In the genomic region with DNA sequence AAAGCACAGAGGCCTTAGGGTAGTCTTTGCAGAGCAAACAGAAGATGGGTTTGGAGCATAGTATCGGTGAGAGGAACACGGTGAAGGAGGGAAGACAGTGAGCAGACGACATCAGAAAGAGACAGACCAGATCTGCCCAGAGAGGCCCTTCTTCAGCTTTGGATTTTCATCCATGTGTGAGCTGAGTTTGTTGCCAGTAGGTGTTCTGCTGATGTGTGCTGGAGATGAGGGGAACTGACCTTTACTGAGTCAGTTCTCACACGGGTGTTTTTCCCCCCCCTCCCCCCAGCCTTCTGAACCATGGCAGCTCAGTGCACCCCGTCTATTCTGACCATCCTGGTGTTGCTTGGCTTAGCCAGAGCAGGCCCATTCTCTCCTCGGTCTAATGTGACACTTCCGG, we compare ENCODE assay signal across 8 mouse cellular contexts. TPM values are rescaled to one million over a fixed set of nuclear protein-coding genes. Genes with fewer than 3 reads are reported as not detected.
DNase-seq lines count a peak whose midpoint lies in the region; ATAC-seq lines count a peak whose summit lies in the region.

Tnxb (plus strand) TSS at position 301 of the 400 bp plus-strand sequence.

- no peaks in the 10 kb centered on the region for H3K9me3 ChIP-seq in neural tube, embryonic 11.5 days (ENCODE audit: control insufficient read depth, low read length)
- H3K9me3 ChIP-seq in intestine, embryonic 16.5 days (ENCODE audit: control insufficient read depth, low read length) = no peaks in the 10 kb centered on the region
- H3K9me3 ChIP-seq in stomach, embryonic 16.5 days (replicated peaks; ENCODE audit: control insufficient read depth, low read length) = no peaks in the 10 kb centered on the region

- H3K36me3 ChIP-seq in neural tube, embryonic 11.5 days (ENCODE audit: control insufficient read depth, insufficient read depth, low read length) = no peaks in the 10 kb centered on the region
- H3K36me3 ChIP-seq in intestine, embryonic 16.5 days (ENCODE audit: control insufficient read depth, insufficient read depth, low read length) = no peaks in the 10 kb centered on the region
- H3K36me3 ChIP-seq in stomach, embryonic 16.5 days (ENCODE audit: control insufficient read depth, insufficient read depth, low read length) = no peaks in the 10 kb centered on the region

- no peak within 1 kb of the TSS; the same call in 1 of the 2 replicates for H3K9ac ChIP-seq in neural tube, embryonic 11.5 days (ENCODE audit: low read length)
- H3K9ac ChIP-seq in intestine, embryonic 16.5 days (ENCODE audit: low read depth, low read length) = peak within 1 kb of the TSS; percentile 55
- peak within 1 kb of the TSS; percentile 55 for H3K9ac ChIP-seq in stomach, embryonic 16.5 days (ENCODE audit: low read length)

- H3K4me3 ChIP-seq in neural tube, embryonic 11.5 days (ENCODE audit: low read depth, low read length) = peak within 1 kb of the TSS; percentile 30
- H3K4me3 ChIP-seq in intestine, embryonic 16.5 days (ENCODE audit: low read length) = peak within 1 kb of the TSS; percentile 39
- peak within 1 kb of the TSS; percentile 37 for H3K4me3 ChIP-seq in stomach, embryonic 16.5 days (replicated peaks; ENCODE audit: low read length)

- DNase-seq in neural tube, embryonic 11.5 days (ENCODE audit: low spot score) = no peak
- DNase-seq in neural tube, embryonic 10.5 days (ENCODE audit: extremely low spot score, low spot score) = no peak
- DNase-seq in gastrocnemius, postnatal 25 days = no peak
- DNase-seq in left cerebral cortex, postnatal 25 days (ENCODE audit: low spot score in 2 of 2) = no peak
- DNase-seq in layer of hippocampus, postnatal 14 days (ENCODE audit: low spot score in 2 of 2) = no peak
- DNase-seq in spleen, adult 12 weeks (ENCODE audit: low spot score) = no peak

- H3K4me2 ChIP-seq in neural tube, embryonic 11.5 days (ENCODE audit: low read depth) = peak within 1 kb of the TSS; percentile 51
- peak within 1 kb of the TSS; percentile 61 for H3K4me2 ChIP-seq in intestine, embryonic 16.5 days (ENCODE audit: low read depth, low read length)
- H3K4me2 ChIP-seq in stomach, embryonic 16.5 days (ENCODE audit: low read depth, low read length) = peak within 1 kb of the TSS; percentile 48

- peaks cover 43% of the 10 kb centered on the region for H3K27me3 ChIP-seq in neural tube, embryonic 11.5 days (ENCODE audit: control insufficient read depth, insufficient read depth, low read length)
- peaks cover 42% of the 10 kb centered on the region for H3K27me3 ChIP-seq in intestine, embryonic 16.5 days (replicated peaks; ENCODE audit: control insufficient read depth, insufficient read depth, low read length)
- peaks cover 49% of the 10 kb centered on the region for H3K27me3 ChIP-seq in stomach, embryonic 16.5 days (ENCODE audit: control insufficient read depth, insufficient read depth, low read length)

- intact Hi-C loops in left cerebral cortex, postnatal 25 days (cut with DNase I) = no loop called here

- 67% methylated on average over 7 of the region's 7 CpGs for WGBS in neural tube, embryonic 11.5 days
- WGBS in intestine, embryonic 16.5 days = 57% methylated on average over 7 of the region's 7 CpGs
- 55% methylated on average over 7 of the region's 7 CpGs for WGBS in stomach, embryonic 16.5 days

- H3K27ac ChIP-seq in neural tube, embryonic 11.5 days (ENCODE audit: low read depth, low read length) = no peak within 1 kb of the TSS
- H3K27ac ChIP-seq in intestine, embryonic 16.5 days (ENCODE audit: low read length) = no peak within 1 kb of the TSS
- no peak within 1 kb of the TSS for H3K27ac ChIP-seq in stomach, embryonic 16.5 days (ENCODE audit: low read length)

- no peak for ATAC-seq in neural tube, embryonic 11.5 days (ENCODE audit: insufficient read depth, low FRiP score, low TSS enrichment)
- no peak for ATAC-seq in intestine, embryonic 16.5 days
- no peak for ATAC-seq in stomach, embryonic 16.5 days (ENCODE audit: insufficient read depth, low FRiP score)

- peaks cover 5% of the 10 kb centered on the region; the same call in 1 of the 2 replicates for H3K4me1 ChIP-seq in neural tube, embryonic 11.5 days (ENCODE audit: control insufficient read depth, insufficient read depth, low read length)
- H3K4me1 ChIP-seq in intestine, embryonic 16.5 days (ENCODE audit: control insufficient read depth, insufficient read depth, low read length) = peaks cover 18% of the 10 kb centered on the region
- peaks cover 14% of the 10 kb centered on the region for H3K4me1 ChIP-seq in stomach, embryonic 16.5 days (ENCODE audit: control insufficient read depth, insufficient read depth, low read length)

RNA-seq across cellular contexts. Expression of gene Tnxb, which starts in this region (rescaled TPM):
- polyA plus RNA-seq in neural tube, embryonic 11.5 days (2014; fragmentation: Nextera tagmentation; extraction: Ambion mirVana) = 0.03 TPM in 1 of 2 replicates, not detected in the other
- 10 to 100 TPM; 38.3 to 50.5 TPM for total RNA-seq in gastrocnemius, postnatal 25 days (2021)
- polyA plus RNA-seq in intestine, embryonic 16.5 days (2015; fragmentation: Nextera tagmentation; extraction: Ambion mirVana) = 1.1 TPM in 2 replicates
- polyA plus RNA-seq in stomach, embryonic 16.5 days (2015; fragmentation: Nextera tagmentation; extraction: Ambion mirVana) = 1.3 and 1.8 TPM in 2 replicates
- total RNA-seq in left cerebral cortex, postnatal 25 days (2021) = 1 to 10 TPM; 1.2 to 1.6 TPM
- total RNA-seq in layer of hippocampus, postnatal 14 days (2021) = 1 to 10 TPM; 4.6 to 5.4 TPM

Comparison
In these comparisons a context has a peak if more than half of its experiments do, and no peak if none do; other contexts are left out.
1. RNA of gene Tnxb (total RNA-seq): 38.3 to 50.5 TPM in gastrocnemius, postnatal 25 days; 4.6 to 5.4 TPM in layer of hippocampus, postnatal 14 days and 1.2 to 1.6 TPM in left cerebral cortex, postnatal 25 days; every median in the first group is over 4 times any median in the second.
2. Peak in every context shown above with its lines, with median percentiles within 50 percentile points of each other: H3K4me2 ChIP-seq and H3K4me3 ChIP-seq.